In genomic region chr13:5847736-5848135, GRCm38 (mm10) we compare ENCODE assay signal across 18 mouse cellular contexts. TPM values are rescaled to one million over a fixed set of nuclear protein-coding genes. Genes with fewer than 3 reads are reported as not detected.
A peak's percentile ranks its signal among the peaks of the same experiment; 100 is the strongest.
DNase-seq lines count a peak whose midpoint lies in the region; ATAC-seq and TF ChIP-seq lines count a peak whose summit lies in the region.
"Had no signal": no experiment of that assay in that cellular context is flagged by ENCODE, and none has a peak within 500 bp of the region (broad histone marks: within the 10 kb centered on the region; RNA-seq: fewer than 3 reads in every experiment).

No protein-coding gene starts in this region.

- H3K4me2 ChIP-seq in liver, embryonic 13.5 days: no peak overlapping the region
- H3K4me2 ChIP-seq: embryonic facial prominence, embryonic 12.5 days; heart, embryonic 13.5 days; hindbrain, embryonic 12.5 days had no signal

- H3K36me3 ChIP-seq in heart, adult 2 months (ENCODE audit: control insufficient read depth, insufficient read depth, low read length): peaks cover 14% of the 10 kb centered on the region
- no peaks in the 10 kb centered on the region for H3K36me3 ChIP-seq in liver, embryonic 13.5 days
- H3K36me3 ChIP-seq: embryonic facial prominence, embryonic 12.5 days; heart, embryonic 13.5 days; hindbrain, embryonic 12.5 days had no signal

- intact Hi-C loops in heart, adult 2 months (cut with DNase I): loop anchor here (5.0 kb wide), 1 partner anchor 135 kb away; no protein-coding TSS in a partner anchor

- no peak for TF ChIP-seq POLR2A in heart, adult 2 months (IDR thresholded peaks at IDR 0.05; ENCODE audit: insufficient read depth, low read depth, low read length)

- H3K27me3 ChIP-seq in heart, adult 2 months (ENCODE audit: control insufficient read depth, insufficient read depth, low read length): no peaks in the 10 kb centered on the region
- no peaks in the 10 kb centered on the region for H3K27me3 ChIP-seq in liver, embryonic 13.5 days
- H3K27me3 ChIP-seq: embryonic facial prominence, embryonic 12.5 days; heart, embryonic 13.5 days; hindbrain, embryonic 12.5 days had no signal

- H3K79me2 ChIP-seq in heart, adult 2 months (replicated peaks; ENCODE audit: control insufficient read depth, insufficient read depth, low read length): no peaks in the 10 kb centered on the region

- H3K9ac ChIP-seq in heart, adult 2 months (ENCODE audit: low read depth, low read length): no peak overlapping the region
- no peak overlapping the region for H3K9ac ChIP-seq in liver, embryonic 13.5 days
- H3K9ac ChIP-seq: embryonic facial prominence, embryonic 12.5 days; heart, embryonic 13.5 days; hindbrain, embryonic 12.5 days had no signal

- TF ChIP-seq EP300 in heart, adult 2 months (IDR thresholded peaks at IDR 0.05; ENCODE audit: insufficient read depth, low read depth, low read length): no peak

- H3K4me1 ChIP-seq in heart, adult 2 months (ENCODE audit: control insufficient read depth, insufficient read depth, low read length): peaks cover 6% of the 10 kb centered on the region
- H3K4me1 ChIP-seq in liver, embryonic 13.5 days (replicated peaks): peaks cover 29% of the 10 kb centered on the region
- H3K4me1 ChIP-seq: embryonic facial prominence, embryonic 12.5 days; hindbrain, embryonic 12.5 days had no signal

- DNase-seq in heart, adult 11 months: peak; percentile 54
- DNase-seq in heart, adult 2 months: no peak
- peak; percentile 36 for DNase-seq in CD4-positive helper T cell, adult 2 months (ENCODE audit: low read depth, low spot score)
- DNase-seq in liver, embryonic 13.5 days: no peak
- DNase-seq in frontal cortex, postnatal 10 days (ENCODE audit: low spot score in 2 of 2): no peak
- no peak for DNase-seq in adrenal gland, adult (ENCODE audit: inconsistent age in 2 of 2, low spot score in 1 of 2)
- DNase-seq: adrenal gland, postnatal 10 days; B cell, adult 2 months; cerebellum, adult 11-12 months; cerebellum, adult 9-10 months; cerebellum, postnatal 25 days; gastrocnemius, postnatal 14 days; heart, postnatal 36 days had no signal

- ATAC-seq in liver, embryonic 13.5 days (ENCODE audit: low read depth): peak; percentile 64
- peak; percentile 71 for ATAC-seq in megakaryocyte-erythroid progenitor cell, adult 5-6 weeks (replicated peaks; ENCODE audit: low FRiP score, low TSS enrichment, poor library complexity, severe bottlenecking)
- ATAC-seq: hindbrain, embryonic 16.5 days had no signal

- no peak overlapping the region for H3K4me3 ChIP-seq in heart, adult 2 months
- no peak overlapping the region for H3K4me3 ChIP-seq in liver, embryonic 13.5 days (replicated peaks)
- H3K4me3 ChIP-seq: embryonic facial prominence, embryonic 12.5 days; heart, embryonic 13.5 days; hindbrain, embryonic 12.5 days had no signal

- no peaks in the 10 kb centered on the region for H3K9me3 ChIP-seq in liver, embryonic 13.5 days (replicated peaks)
- H3K9me3 ChIP-seq: embryonic facial prominence, embryonic 12.5 days; heart, embryonic 13.5 days; hindbrain, embryonic 12.5 days had no signal

- WGBS in heart, adult 2 months: 52% methylated on average over 2 of the region's 2 CpGs
- 29% methylated on average over 2 of the region's 2 CpGs for WGBS in liver, embryonic 13.5 days (ENCODE audit: insufficient replicate concordance)

- no peak overlapping the region for H3K27ac ChIP-seq in heart, adult 2 months
- no peak overlapping the region for H3K27ac ChIP-seq in liver, embryonic 13.5 days
- H3K27ac ChIP-seq: embryonic facial prominence, embryonic 12.5 days; heart, embryonic 13.5 days; hindbrain, embryonic 12.5 days had no signal

- no peak for TF ChIP-seq CTCF in heart, adult 2 months (IDR thresholded peaks at IDR 0.05)

RNA-seq across cellular contexts. Expression of gene Klf6, which starts 13.5 kb away (rescaled TPM):
- 10 to 100 TPM; 51.8 to 55.8 TPM for total RNA-seq in heart, adult 2 months (2021)
- 13.7 and 23.1 TPM in 2 replicates for polyA plus RNA-seq in heart, adult 2 months (2012; rRNA removed)
- polyA plus RNA-seq in liver, embryonic 13.5 days (2015; fragmentation: Nextera tagmentation; extraction: Ambion mirVana): 20.8 and 23.0 TPM in 2 replicates
- total RNA-seq in megakaryocyte-erythroid progenitor cell, adult 5-6 weeks (2014; fragmentation: Nextera tagmentation): 4.3 and 10.6 TPM in 2 replicates
- total RNA-seq in megakaryocyte-erythroid progenitor cell, adult 5-6 weeks (2017): 79.0 and 116 TPM in 2 replicates

Comparison
In these comparisons a context has a peak if more than half of its experiments do, and no peak if none do; other contexts are left out.
1. DNase-seq: peak in heart, adult 11 months (single experiment) and CD4-positive helper T cell, adult 2 months (single experiment); none in heart, adult 2 months (0 of 2), liver, embryonic 13.5 days (single experiment), frontal cortex, postnatal 10 days (0 of 2) and adrenal gland, adult (0 of 2).